8 mouse cellular contexts compared by ENCODE assay signal in genomic region chr3:87620218-87620891, GRCm38 (mm10). TPM values are rescaled to one million over a fixed set of nuclear protein-coding genes. Genes with fewer than 3 reads are reported as not detected.
DNase-seq lines count a peak whose midpoint lies in the region; ATAC-seq and TF ChIP-seq lines count a peak whose summit lies in the region.

No protein-coding gene starts in this region.

- H3K27me3 ChIP-seq in kidney, embryonic 14.5 days (ENCODE audit: control insufficient read depth, insufficient read depth, low read length), result no peaks in the 10 kb centered on the region
- no peaks in the 10 kb centered on the region for H3K27me3 ChIP-seq in embryonic facial prominence, embryonic 13.5 days
- H3K27me3 ChIP-seq in intestine, postnatal 0 days (replicated peaks; ENCODE audit: control insufficient read depth, insufficient read depth, low read length), result no peaks in the 10 kb centered on the region
- no peaks in the 10 kb centered on the region for H3K27me3 ChIP-seq in neural tube, embryonic 12.5 days (replicated peaks)

- H3K4me3 ChIP-seq in kidney, embryonic 14.5 days (ENCODE audit: low read length), result peak overlapping the region; percentile 79
- peak overlapping the region; percentile 83 for H3K4me3 ChIP-seq in embryonic facial prominence, embryonic 13.5 days
- H3K4me3 ChIP-seq in intestine, postnatal 0 days (ENCODE audit: low read depth, low read length), result peak overlapping the region; percentile 91
- peak overlapping the region; percentile 76 for H3K4me3 ChIP-seq in neural tube, embryonic 12.5 days

- no peak for DNase-seq in kidney, adult 11 months
- no peak for DNase-seq in c-Kit-positive CD71-positive TER-119-positive erythroid progenitor cells, embryonic 14.5 days (ENCODE audit: low spot score)
- DNase-seq in right cerebral cortex, postnatal 14 days, result no peak
- DNase-seq in kidney, adult 9 months, result no peak

- no peak overlapping the region for H3K27ac ChIP-seq in kidney, embryonic 14.5 days (ENCODE audit: low read depth, low read length)
- no peak overlapping the region for H3K27ac ChIP-seq in embryonic facial prominence, embryonic 13.5 days
- H3K27ac ChIP-seq in intestine, postnatal 0 days (ENCODE audit: low read depth, low read length), result peak overlapping the region; percentile 85
- H3K27ac ChIP-seq in neural tube, embryonic 12.5 days, result no peak overlapping the region

- ATAC-seq in kidney, embryonic 14.5 days (ENCODE audit: low FRiP score, low TSS enrichment), result no peak
- ATAC-seq in embryonic facial prominence, embryonic 13.5 days (ENCODE audit: insufficient number of reproducible peaks, insufficient read depth, low FRiP score, low TSS enrichment, low read depth), result no peak
- ATAC-seq in intestine, postnatal 0 days, result peak; percentile 68
- no peak for ATAC-seq in neural tube, embryonic 12.5 days (ENCODE audit: low FRiP score, low read depth)

- WGBS in kidney, embryonic 14.5 days, result 59% methylated on average over 7 of the region's 7 CpGs
- 70% methylated on average over 7 of the region's 7 CpGs for WGBS in embryonic facial prominence, embryonic 13.5 days
- WGBS in intestine, postnatal 0 days, result 16% methylated on average over 7 of the region's 7 CpGs
- 77% methylated on average over 7 of the region's 7 CpGs for WGBS in neural tube, embryonic 12.5 days

- no peaks in the 10 kb centered on the region for H3K9me3 ChIP-seq in kidney, embryonic 14.5 days (ENCODE audit: control insufficient read depth, low read length)
- no peaks in the 10 kb centered on the region for H3K9me3 ChIP-seq in embryonic facial prominence, embryonic 13.5 days
- H3K9me3 ChIP-seq in intestine, postnatal 0 days (ENCODE audit: control insufficient read depth), result no peaks in the 10 kb centered on the region
- no peaks in the 10 kb centered on the region for H3K9me3 ChIP-seq in neural tube, embryonic 12.5 days

- peak overlapping the region; percentile 87 for H3K4me2 ChIP-seq in kidney, embryonic 14.5 days (replicated peaks; ENCODE audit: low read depth, low read length)
- H3K4me2 ChIP-seq in embryonic facial prominence, embryonic 13.5 days, result peak overlapping the region; percentile 84
- H3K4me2 ChIP-seq in intestine, postnatal 0 days (replicated peaks; ENCODE audit: low read depth), result peak overlapping the region; percentile 90
- peak overlapping the region; percentile 94 for H3K4me2 ChIP-seq in neural tube, embryonic 12.5 days (replicated peaks)

- no peak for TF ChIP-seq CTCF in intestine, postnatal 0 days (IDR thresholded peaks at IDR 0.05; ENCODE audit: low read depth)

- peaks cover 30% of the 10 kb centered on the region for H3K4me1 ChIP-seq in kidney, embryonic 14.5 days (ENCODE audit: control insufficient read depth, insufficient read depth, low read length)
- peaks cover 43% of the 10 kb centered on the region for H3K4me1 ChIP-seq in embryonic facial prominence, embryonic 13.5 days
- H3K4me1 ChIP-seq in intestine, postnatal 0 days (replicated peaks; ENCODE audit: control insufficient read depth, insufficient read depth, low read length), result peaks cover 15% of the 10 kb centered on the region
- peaks cover 37% of the 10 kb centered on the region for H3K4me1 ChIP-seq in neural tube, embryonic 12.5 days

- H3K9ac ChIP-seq in kidney, embryonic 14.5 days (ENCODE audit: low read depth, low read length), result peak overlapping the region; percentile 47; the same call in 1 of the 2 replicates
- H3K9ac ChIP-seq in embryonic facial prominence, embryonic 13.5 days, result peak overlapping the region; percentile 61
- 0 out of 2 replicates have a peak overlapping the region, but pooled peaks have one; percentile 45 for H3K9ac ChIP-seq in intestine, postnatal 0 days (ENCODE audit: low read depth, low read length)
- peak overlapping the region; percentile 52 for H3K9ac ChIP-seq in neural tube, embryonic 12.5 days

- H3K36me3 ChIP-seq in kidney, embryonic 14.5 days (ENCODE audit: control insufficient read depth, insufficient read depth, low read length), result no peaks in the 10 kb centered on the region
- H3K36me3 ChIP-seq in embryonic facial prominence, embryonic 13.5 days, result no peaks in the 10 kb centered on the region
- no peaks in the 10 kb centered on the region for H3K36me3 ChIP-seq in intestine, postnatal 0 days (ENCODE audit: control insufficient read depth, insufficient read depth)
- H3K36me3 ChIP-seq in neural tube, embryonic 12.5 days, result no peaks in the 10 kb centered on the region

RNA-seq across cellular contexts. Expression of gene Arhgef11, which starts 3.0 kb away (rescaled TPM):
- polyA plus RNA-seq in kidney, embryonic 14.5 days (2014; fragmentation: Nextera tagmentation; extraction: Ambion mirVana), result 11.0 and 21.9 TPM in 2 replicates
- 17.5 and 18.3 TPM in 2 replicates for polyA plus RNA-seq in embryonic facial prominence, embryonic 13.5 days (2015; fragmentation: Nextera tagmentation; extraction: Ambion mirVana)
- polyA plus RNA-seq in intestine, postnatal 0 days (2015; fragmentation: Nextera tagmentation; extraction: Ambion mirVana), result 6.5 and 7.6 TPM in 2 replicates
- polyA plus RNA-seq in neural tube, embryonic 12.5 days (2016; fragmentation: Nextera tagmentation; extraction: Ambion mirVana), result 23.6 and 27.1 TPM in 2 replicates
